Mouse (Mus musculus): ENCODE measurements around the gene Rhpn2.

GRCm38 (mm10) chr7:35435266-35435665 is 101.3 kb downstream of the Rhpn2 start:
- no peak for TF ChIP-seq POLR2A (IDR thresholded peaks at IDR 0.05; ENCODE audit: insufficient read depth, low read depth, low read length)
- TF ChIP-seq CTCF (IDR thresholded peaks at IDR 0.05) = no peak

All from heart, adult 2 months (tissue).